Mouse (Mus musculus) liver, adult 2 months (tissue): ENCODE data around the gene Tbc1d16.

Source experiments
- CTCF ChIP-seq: fragments of 200-500 bp; IDR thresholded peaks from 2 replicates; pipeline ENCODE4 v1.5.1; 2011; ENCODE audit warnings: low read depth, low read length, control low read depth
- POLR2A ChIP-seq: fragments of 200-500 bp; IDR thresholded peaks from 2 replicates; pipeline ENCODE4 v1.6.1; 2011; ENCODE audit warnings: low read length, control low read depth; ENCODE audit not compliant: insufficient read depth; ENCODE audit errors: extremely low read depth

- TF ChIP-seq POLR2A (no peak), CTCF (no peak)
These were observed 132.9 kb downstream of the Tbc1d16 start for GRCm38 (mm10) chr11:119095441-119095840.
